Mouse (Mus musculus) ES-Bruce4 (cell line): Measurements from ENCODE around the gene 2510039O18Rik.

Experiments
- CTCF ChIP-seq: IDR thresholded peaks from one replicate; pipeline ENCODE4 v1.8.1; 2011; ENCODE audit warnings: low read depth, low read length
- EP300 ChIP-seq: IDR thresholded peaks from 2 replicates; pipeline ENCODE4 v1.6.1; 2011; ENCODE audit warnings: low read depth, low read length; ENCODE audit not compliant: insufficient read depth
- POLR2A ChIP-seq: IDR thresholded peaks from one replicate; pipeline ENCODE4 v1.8.1; 2011; ENCODE audit warnings: low read length; ENCODE audit not compliant: insufficient read depth

GRCm38 (mm10) chr4:147905090-147905659 is 35.5 kb upstream of the 2510039O18Rik start:
- TF ChIP-seq CTCF: no peak
- no peak for TF ChIP-seq EP300
- no peak for TF ChIP-seq POLR2A
